Mouse (Mus musculus) activated CD4-positive, CD25-positive, alpha-beta regulatory T cell (primary cell): ENCODE data around the gene Mpz. TPM values are rescaled to one million over a fixed set of nuclear protein-coding genes. Genes with fewer than 3 reads are reported as not detected.

ENCODE experiments used
- polyA plus RNA-seq, 2 experiments: library from polyadenylated mRNA; unstranded; fragments of 100-300 nt; shearing (Covaris generic); gene quantifications; one replicate each; pipeline ENCODE4 v1.2.1; 2017

The Mpz gene
- polyA plus RNA-seq: under 1 TPM in 1 of 2 experiments, not detected in 1; 0.14 TPM

GRCm38 (mm10) chr1:171149974-171150760, at the start of gene Mpz, which contains the start of gene Sdhc:
Gene Mpz (plus strand): TSS chr1:171150711.
Gene Sdhc (minus strand): TSS chr1:171150603.

GRCm38 (mm10) chr1:171113873-171114299, 36.6 kb upstream of the Mpz start, which contains the start of gene Cfap126:
Gene Cfap126 (plus strand): TSS chr1:171113918.

DNA sequence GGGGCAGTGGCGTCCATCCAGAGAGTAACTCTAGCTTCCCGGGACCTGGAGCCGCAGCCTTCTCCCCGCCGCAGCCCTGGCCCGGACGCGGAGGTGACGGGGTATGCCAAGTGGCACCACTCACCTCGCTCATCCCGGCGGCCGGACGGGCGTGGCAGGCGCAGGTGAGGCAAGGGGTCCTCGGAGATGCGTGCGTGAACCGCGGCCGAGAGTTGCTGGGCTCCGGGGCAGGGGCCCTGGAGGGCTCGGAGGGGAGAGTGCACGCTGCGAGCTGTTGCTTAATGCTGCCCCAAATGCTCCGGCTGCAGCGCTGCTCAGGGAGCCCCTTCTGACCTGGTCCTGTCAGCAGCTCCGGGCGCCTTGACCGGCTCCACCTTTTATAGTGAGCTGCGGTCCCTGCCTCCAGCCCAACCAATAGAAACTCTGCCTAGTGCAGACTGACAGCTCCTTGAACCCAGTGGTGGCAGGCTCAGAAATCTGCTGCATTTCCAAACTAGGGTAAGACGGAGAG, 45.4 kb downstream of the Mpz start, which contains the start of gene Pcp4l1:
Pcp4l1 (minus strand) TSS at position 382 of the 511 bp plus-strand sequence.

Other genes with a start within 250 kb of the Mpz start
- gene Fcrlb, start 237.8 kb upstream of the Mpz start, polyA plus RNA-seq: under 1 TPM in 1 of 2 experiments, not detected in 1; 0.49 TPM
- gene Fcrla, start 223.1 kb upstream of the Mpz start, polyA plus RNA-seq: 1 to 10 TPM in 1 of 2 experiments, under 1 TPM in 1; 0.49 to 1.1 TPM
- 10 to 100 TPM in 1 of 2 experiments, under 1 TPM in 1; 0.27 to 11.4 TPM for gene Fcgr2b, start 174.2 kb upstream of the Mpz start, polyA plus RNA-seq
- 1 to 10 TPM in 1 of 2 experiments, under 1 TPM in 1; 0.60 to 5.1 TPM for gene Fcgr4, start 131.8 kb upstream of the Mpz start, polyA plus RNA-seq
- 10 to 100 TPM in 1 of 2 experiments, 1 to 10 TPM in 1; 2.9 to 14.3 TPM for gene Fcgr3, start 85.8 kb upstream of the Mpz start, polyA plus RNA-seq
- under 1 TPM; 0.44 to 0.68 TPM for gene Cfap126, start 36.8 kb upstream of the Mpz start, polyA plus RNA-seq
- gene Sdhc, start 108 bp upstream of the Mpz start, polyA plus RNA-seq: 100 to 1,000 TPM; 158 to 161 TPM
- not detected for gene Pcp4l1, start 45.6 kb downstream of the Mpz start, polyA plus RNA-seq
- under 1 TPM; 0.27 to 0.52 TPM for gene Nr1i3, start 63.3 kb downstream of the Mpz start, polyA plus RNA-seq
- 10 to 100 TPM; 23.6 to 25.1 TPM for gene Tomm40l, start 71.8 kb downstream of the Mpz start, polyA plus RNA-seq
- under 1 TPM in 1 of 2 experiments, not detected in 1; 0.62 TPM for gene Apoa2, start 74.3 kb downstream of the Mpz start, polyA plus RNA-seq
- 10 to 100 TPM in 1 of 2 experiments, 1 to 10 TPM in 1; 5.3 to 42.6 TPM for gene Fcer1g, start 83.7 kb downstream of the Mpz start, polyA plus RNA-seq
- under 1 TPM in 1 of 2 experiments, not detected in 1; 0.38 TPM for gene Adamts4, start 99.7 kb downstream of the Mpz start, polyA plus RNA-seq
- gene Ndufs2, start 100.7 kb downstream of the Mpz start, polyA plus RNA-seq: 100 to 1,000 TPM; 200 to 203 TPM
- 10 to 100 TPM; 22.5 to 36.5 TPM for gene B4galt3, start 119.6 kb downstream of the Mpz start, polyA plus RNA-seq
- gene Ppox, start 130.5 kb downstream of the Mpz start, polyA plus RNA-seq: 10 to 100 TPM; 45.2 to 55.2 TPM
- 10 to 100 TPM; 40.8 to 46.2 TPM for gene Usp21, start 137.3 kb downstream of the Mpz start, polyA plus RNA-seq
- 10 to 100 TPM; 76.4 to 80.7 TPM for gene Ufc1, start 144.3 kb downstream of the Mpz start, polyA plus RNA-seq
- 10 to 100 TPM; 40.2 to 44.0 TPM for gene Dedd, start 178.4 kb downstream of the Mpz start, polyA plus RNA-seq
- gene Nit1, start 194.9 kb downstream of the Mpz start, polyA plus RNA-seq: 10 to 100 TPM; 36.3 to 41.8 TPM
- gene Pfdn2, start 195.0 kb downstream of the Mpz start, polyA plus RNA-seq: 10 to 100 TPM; 65.0 to 93.5 TPM
- under 1 TPM in 1 of 2 experiments, not detected in 1; 0.58 TPM for gene Klhdc9, start 210.1 kb downstream of the Mpz start, polyA plus RNA-seq
- under 1 TPM; 0.08 to 0.23 TPM for gene Nectin4, start 219.4 kb downstream of the Mpz start, polyA plus RNA-seq
- 100 to 1,000 TPM; 122 to 173 TPM for gene Arhgap30, start 238.2 kb downstream of the Mpz start, polyA plus RNA-seq